Comparison of ENCODE assay signal across 8 mouse cellular contexts in the genomic region with DNA sequence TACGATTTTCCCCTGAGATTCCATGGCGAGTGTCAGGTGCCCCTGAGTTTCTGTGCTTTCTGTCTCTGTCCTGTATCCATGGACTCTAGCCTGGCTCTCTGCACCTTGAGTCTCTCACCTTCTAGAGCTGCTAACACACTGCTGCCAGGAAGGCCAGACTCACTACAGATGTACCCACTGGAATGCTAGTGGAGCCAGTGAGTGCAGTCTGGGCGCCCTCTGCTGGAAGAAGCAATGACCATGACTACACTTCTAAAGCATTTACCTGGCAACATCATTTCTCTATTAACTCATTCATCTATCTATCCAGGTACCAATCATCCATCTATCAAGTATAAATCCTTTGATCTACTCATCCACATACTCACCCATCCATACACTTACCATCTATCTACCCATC. TPM values are rescaled to one million over a fixed set of nuclear protein-coding genes. Genes with fewer than 3 reads are reported as not detected.
A peak's percentile ranks its signal among the peaks of the same experiment; 100 is the strongest.
DNase-seq lines count a peak whose midpoint lies in the region; TF ChIP-seq lines count a peak whose summit lies in the region.

No protein-coding gene starts in this region.

- DNase-seq in brain, adult 2 months (ENCODE audit: low read depth, low spot score): peak; percentile 78
- peak; percentile 69 to 87 for DNase-seq in heart, postnatal 10 days
- DNase-seq in kidney, postnatal 25 days: peak; percentile 82 to 85
- peak; percentile 42 to 69 for DNase-seq in lung, adult 18-20 months
- DNase-seq in retina, embryonic 14.5 days (ENCODE audit: low spot score): peak; percentile 86
- peak; percentile 75 for DNase-seq in urinary bladder, postnatal 25 days (ENCODE audit: low spot score)

- H3K36me3 ChIP-seq in E14TG2a.4 (ENCODE audit: insufficient read depth, low read length): no peaks in the 10 kb centered on the region

- no peak overlapping the region for H3K27ac ChIP-seq in embryonic fibroblast, embryonic 13.5 days (ENCODE audit: insufficient read depth, low read length)

- TF ChIP-seq POLR2A in embryonic fibroblast, embryonic 13.5 days (IDR thresholded peaks at IDR 0.05; ENCODE audit: low read depth, low read length): no peak

- H3K4me3 ChIP-seq in E14TG2a.4 (replicated peaks; ENCODE audit: low read length): no peak overlapping the region
- no peak overlapping the region for H3K4me3 ChIP-seq in embryonic fibroblast, embryonic 13.5 days (ENCODE audit: insufficient read depth, low read length)

- no peaks in the 10 kb centered on the region for H3K9me3 ChIP-seq in E14TG2a.4 (ENCODE audit: low read length)

- peak; percentile 55 for TF ChIP-seq CTCF in E14TG2a.4 (conservative IDR thresholded peaks at IDR 0.05; ENCODE audit: low read length)
- peak; percentile 97 for TF ChIP-seq CTCF in embryonic fibroblast, embryonic 13.5 days (IDR thresholded peaks at IDR 0.05; ENCODE audit: borderline replicate concordance, insufficient read depth, low read length)

- no peaks in the 10 kb centered on the region for H3K4me1 ChIP-seq in E14TG2a.4 (replicated peaks; ENCODE audit: low read depth, low read length)
- no peaks in the 10 kb centered on the region for H3K4me1 ChIP-seq in embryonic fibroblast, embryonic 13.5 days (ENCODE audit: control insufficient read depth, insufficient read depth, low read length)

- H3K27me3 ChIP-seq in E14TG2a.4 (ENCODE audit: insufficient read depth, low read length): peaks cover 14% of the 10 kb centered on the region

- intact Hi-C loops in heart, postnatal 10 days (cut with DNase I): loop anchor here (1.0 to 5.0 kb wide), 3 partner anchors 81 to 273 kb away; no protein-coding TSS in a partner anchor

RNA-seq across cellular contexts. Expression of a gene that starts 9.4 kb away (rescaled TPM):
- not detected in 2 replicates for polyA plus RNA-seq in embryonic fibroblast, embryonic 13.5 days (2011; ENCODE audit: insufficient read length, low read depth, missing spikeins)
- total RNA-seq in heart, postnatal 10 days (2021): under 1 TPM; 0.12 to 0.41 TPM

RNA-seq across cellular contexts. Expression of a gene that starts 58.3 kb away (rescaled TPM):
- 95.5 and 220 TPM in 2 replicates for polyA plus RNA-seq in embryonic fibroblast, embryonic 13.5 days (2011; ENCODE audit: insufficient read length, low read depth, missing spikeins)
- 10 to 100 TPM; 17.9 to 18.7 TPM for total RNA-seq in heart, postnatal 10 days (2021)
